Mouse (Mus musculus): ENCODE results near the gene Kcnip1. TPM values are rescaled to one million over a fixed set of nuclear protein-coding genes. Genes with fewer than 3 reads are reported as not detected.

The Kcnip1 gene
- polyA plus RNA-seq, 1 experiment from 2014 or later, result 0.62 TPM

GRCm38 (mm10) chr11:33887660-33888059 is 105.3 kb downstream of the Kcnip1 start:
- H3K27ac ChIP-seq (ENCODE audit: low read depth), result no peak overlapping the region
- H3K27me3 ChIP-seq (ENCODE audit: insufficient read depth, low read length), result no peaks in the 10 kb centered on the region
- no peaks in the 10 kb centered on the region for H3K36me3 ChIP-seq (ENCODE audit: insufficient read depth)
- H3K9ac ChIP-seq, result no peak overlapping the region
- no peak overlapping the region for H3K4me2 ChIP-seq
- no peak for ATAC-seq (ENCODE audit: insufficient read depth)
- H3K9me3 ChIP-seq (ENCODE audit: low read depth, low read length), result no peaks in the 10 kb centered on the region
- TF ChIP-seq CTCF (IDR thresholded peaks at IDR 0.05; ENCODE audit: low read depth), result no peak
- H3K4me3 ChIP-seq (ENCODE audit: low read depth, low read length), result no peak overlapping the region
- H3K4me1 ChIP-seq (ENCODE audit: insufficient read depth), result no peaks in the 10 kb centered on the region
- WGBS, result 80% methylated on average over 3 of the region's 3 CpGs
- no peak for DNase-seq

- WGBS, result 71% methylated on average over 4 of the region's 4 CpGs
- H3K27ac ChIP-seq (ENCODE audit: low read depth), result no peak overlapping the region
- H3K4me3 ChIP-seq (ENCODE audit: low read depth, low read length), result no peak overlapping the region
- H3K4me1 ChIP-seq (ENCODE audit: insufficient read depth), result no peaks in the 10 kb centered on the region
- no peak overlapping the region for H3K9ac ChIP-seq
- no peak for TF ChIP-seq CTCF (IDR thresholded peaks at IDR 0.05; ENCODE audit: low read depth)
- H3K27me3 ChIP-seq (ENCODE audit: insufficient read depth, low read length), result no peaks in the 10 kb centered on the region
- DNase-seq (no peak), ATAC-seq (ENCODE audit: insufficient read depth) (no peak)
- H3K9me3 ChIP-seq (ENCODE audit: low read depth, low read length), result no peaks in the 10 kb centered on the region
- no peaks in the 10 kb centered on the region for H3K36me3 ChIP-seq (ENCODE audit: insufficient read depth)
- H3K4me2 ChIP-seq, result no peak overlapping the region
These were observed 107.0 kb downstream of the Kcnip1 start for GRCm38 (mm10) chr11:33885981-33886380.

DNA sequence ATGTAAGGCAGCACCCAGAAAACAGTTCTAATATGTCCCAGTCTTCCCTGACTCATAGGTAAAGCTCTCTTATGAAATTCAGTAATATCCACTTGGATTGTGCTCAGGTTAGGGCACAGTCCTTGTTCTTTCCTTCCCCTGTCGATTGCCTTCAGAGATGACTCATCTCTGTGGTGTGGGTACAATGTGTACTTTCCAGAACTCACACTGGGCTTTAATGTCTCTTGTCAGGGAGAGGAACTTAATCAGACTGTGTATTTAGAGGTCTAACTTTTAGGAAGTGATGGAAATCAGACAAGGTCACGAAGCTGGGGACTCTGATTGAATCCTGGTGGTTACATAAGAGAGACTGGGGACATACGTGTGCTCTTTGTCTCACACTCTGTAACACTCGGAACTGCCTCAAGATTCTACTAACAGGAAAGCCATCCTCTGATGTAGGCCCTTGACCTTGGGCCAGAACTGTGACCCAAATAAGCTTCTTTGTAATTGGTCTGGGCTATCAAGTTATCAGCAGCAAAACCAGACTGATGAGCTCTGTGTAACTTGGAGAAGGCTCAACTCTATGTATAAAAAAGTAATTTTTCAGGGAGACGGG is 110.1 kb downstream of the Kcnip1 start:
- H3K4me2 ChIP-seq, result no peak overlapping the region
- no peak overlapping the region for H3K9ac ChIP-seq
- ATAC-seq (ENCODE audit: insufficient read depth), result no peak
- H3K4me3 ChIP-seq (ENCODE audit: low read depth, low read length), result no peak overlapping the region
- no peaks in the 10 kb centered on the region for H3K27me3 ChIP-seq (ENCODE audit: insufficient read depth, low read length)
- H3K4me1 ChIP-seq (ENCODE audit: insufficient read depth), result no peaks in the 10 kb centered on the region
- 60% methylated on average over 5 of the region's 5 CpGs for WGBS
- H3K36me3 ChIP-seq (ENCODE audit: insufficient read depth), result no peaks in the 10 kb centered on the region
- H3K9me3 ChIP-seq (ENCODE audit: low read depth, low read length), result no peaks in the 10 kb centered on the region
- DNase-seq, result no peak
- H3K27ac ChIP-seq (ENCODE audit: low read depth), result no peak overlapping the region
- TF ChIP-seq CTCF (IDR thresholded peaks at IDR 0.05; ENCODE audit: low read depth), result no peak

- no peak overlapping the region for H3K4me2 ChIP-seq
- no peak overlapping the region for H3K4me3 ChIP-seq (ENCODE audit: low read depth, low read length)
- no peak for TF ChIP-seq CTCF (IDR thresholded peaks at IDR 0.05; ENCODE audit: low read depth)
- DNase-seq (no peak), ATAC-seq (ENCODE audit: insufficient read depth) (no peak)
- H3K4me1 ChIP-seq (ENCODE audit: insufficient read depth), result peaks cover 16% of the 10 kb centered on the region
- H3K27ac ChIP-seq (ENCODE audit: low read depth), result no peak overlapping the region
- no peaks in the 10 kb centered on the region for H3K9me3 ChIP-seq (ENCODE audit: low read depth, low read length)
- H3K36me3 ChIP-seq (ENCODE audit: insufficient read depth), result no peaks in the 10 kb centered on the region
- no peaks in the 10 kb centered on the region for H3K27me3 ChIP-seq (ENCODE audit: insufficient read depth, low read length)
- no peak overlapping the region for H3K9ac ChIP-seq
These were observed 118.0 kb downstream of the Kcnip1 start for GRCm38 (mm10) chr11:33874925-33875324.

DNA sequence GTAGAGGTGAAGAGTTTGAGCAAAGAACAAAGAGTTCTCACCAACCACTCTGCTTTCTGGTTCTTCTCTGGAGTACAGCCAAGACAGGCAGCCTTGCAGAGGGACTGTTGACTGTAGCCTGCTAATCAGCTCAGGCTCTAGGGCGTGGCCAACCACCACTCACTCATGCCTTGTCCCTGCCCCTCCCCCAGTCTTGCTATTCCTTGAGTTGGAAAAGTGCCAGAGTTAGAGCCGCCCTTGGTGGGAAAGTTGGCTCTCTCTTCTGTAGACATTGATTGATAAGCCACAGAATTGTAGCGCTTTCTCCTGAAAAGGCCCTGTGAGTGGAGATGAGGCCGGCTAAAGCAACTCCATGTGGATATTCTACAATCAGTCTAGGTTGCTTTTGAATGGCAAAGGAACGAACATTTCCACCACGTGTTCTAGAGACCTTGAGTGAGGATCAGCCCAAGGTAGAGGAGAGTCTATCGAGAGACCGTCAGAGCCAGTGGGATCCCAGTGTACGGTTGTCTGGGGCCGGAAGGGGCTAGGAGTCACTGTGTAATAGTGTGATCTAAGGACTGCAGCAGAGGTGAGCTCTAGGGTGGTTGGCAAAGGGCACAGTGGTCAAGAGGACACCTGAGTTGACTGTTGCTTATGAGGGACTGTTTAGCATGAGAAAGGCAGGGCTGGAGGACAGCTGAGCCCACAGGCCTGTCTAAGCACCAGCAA is 119.7 kb downstream of the Kcnip1 start:
- no peak for TF ChIP-seq CTCF (IDR thresholded peaks at IDR 0.05; ENCODE audit: low read depth)
- peak overlapping the region; percentile 81 for H3K27ac ChIP-seq (ENCODE audit: low read depth)
- no peak overlapping the region for H3K4me2 ChIP-seq
- no peak overlapping the region for H3K9ac ChIP-seq
- ATAC-seq (ENCODE audit: insufficient read depth) (peak; percentile 91), DNase-seq (peak; percentile 95)
- H3K27me3 ChIP-seq (ENCODE audit: insufficient read depth, low read length), result no peaks in the 10 kb centered on the region
- peaks cover 16% of the 10 kb centered on the region for H3K4me1 ChIP-seq (ENCODE audit: insufficient read depth)
- H3K9me3 ChIP-seq (ENCODE audit: low read depth, low read length), result no peaks in the 10 kb centered on the region
- H3K36me3 ChIP-seq (ENCODE audit: insufficient read depth), result no peaks in the 10 kb centered on the region
- no peak overlapping the region for H3K4me3 ChIP-seq (ENCODE audit: low read depth, low read length)
- WGBS, result 36% methylated on average over 10 of the region's 10 CpGs

- Histone ChIP-seq H3K4me1 (ENCODE audit: insufficient read depth) (peaks cover 16% of the 10 kb centered on the region), H3K27ac (ENCODE audit: low read depth) (peak overlapping the region; percentile 81), H3K9ac (no peak overlapping the region), H3K27me3 (ENCODE audit: insufficient read depth, low read length) (no peaks in the 10 kb centered on the region), H3K9me3 (ENCODE audit: low read depth, low read length) (no peaks in the 10 kb centered on the region), H3K36me3 (ENCODE audit: insufficient read depth) (no peaks in the 10 kb centered on the region), H3K4me2 (no peak overlapping the region), H3K4me3 (ENCODE audit: low read depth, low read length) (no peak overlapping the region)
- 27% methylated on average over 2 of the region's 2 CpGs for WGBS
- no peak for DNase-seq
- no peak for TF ChIP-seq CTCF (IDR thresholded peaks at IDR 0.05; ENCODE audit: low read depth)
- ATAC-seq (ENCODE audit: insufficient read depth), result peak; percentile 57; the same call in 1 of the 2 replicates
These were observed 120.3 kb downstream of the Kcnip1 start for GRCm38 (mm10) chr11:33872716-33873048.

DNA sequence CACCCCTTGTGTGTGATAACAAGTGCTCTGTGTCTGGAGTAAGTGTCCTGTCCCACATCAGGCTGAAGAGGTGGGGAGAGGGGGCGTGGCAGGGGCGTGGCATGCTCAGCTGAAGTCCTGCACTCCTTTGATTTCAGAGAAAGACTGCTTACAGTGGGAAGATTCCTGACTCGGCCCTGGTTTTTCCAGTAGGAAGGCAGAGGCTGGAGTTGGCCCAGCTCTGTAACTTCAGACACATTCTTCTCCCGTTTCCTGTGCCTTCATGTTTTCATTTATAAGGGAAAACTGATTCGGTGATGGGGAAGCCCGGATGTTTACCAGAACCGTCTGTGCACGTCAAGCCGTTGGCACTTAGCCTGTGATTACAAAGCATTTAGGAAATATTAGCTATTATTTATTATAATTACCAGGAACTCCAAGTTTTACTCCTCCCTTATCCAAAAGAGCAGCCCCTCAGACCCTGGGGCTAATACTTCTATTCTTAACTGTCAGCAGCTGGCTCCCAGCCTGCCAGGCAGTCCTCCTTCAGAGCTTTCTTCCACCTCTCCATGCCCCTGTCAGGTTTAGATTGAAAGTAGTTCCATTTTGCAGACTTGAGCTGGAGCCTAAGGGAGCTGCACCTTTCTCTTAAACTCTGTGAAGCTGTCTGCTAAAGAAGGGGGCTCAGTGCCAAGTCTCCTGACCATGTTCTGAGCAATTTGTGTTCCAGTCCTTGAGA is 120.8 kb downstream of the Kcnip1 start:
- peak; percentile 62 for ATAC-seq (ENCODE audit: insufficient read depth)
- TF ChIP-seq CTCF (IDR thresholded peaks at IDR 0.05; ENCODE audit: low read depth), result no peak
- WGBS, result 20% methylated on average over 9 of the region's 9 CpGs

More for the DNA sequence above, 120.8 kb downstream of the Kcnip1 start:
- Histone ChIP-seq H3K27ac (ENCODE audit: low read depth) (peak overlapping the region; percentile 81), H3K36me3 (ENCODE audit: insufficient read depth) (no peaks in the 10 kb centered on the region), H3K4me3 (ENCODE audit: low read depth, low read length) (no peak overlapping the region), H3K4me2 (no peak overlapping the region), H3K4me1 (ENCODE audit: insufficient read depth) (peaks cover 16% of the 10 kb centered on the region), H3K9me3 (ENCODE audit: low read depth, low read length) (no peaks in the 10 kb centered on the region), H3K9ac (no peak overlapping the region), H3K27me3 (ENCODE audit: insufficient read depth, low read length) (no peaks in the 10 kb centered on the region)
- peak; percentile 92 for DNase-seq
